Mouse (Mus musculus): ENCODE results near the gene Parp11.

The Parp11 gene

GRCm38 (mm10) chr6:127439063-127439462, 7.6 kb upstream of the Parp11 start:
- no peaks in the 10 kb centered on the region for H3K27me3 ChIP-seq (ENCODE audit: control insufficient read depth, insufficient read depth, low read length, poor library complexity, severe bottlenecking)
- DNase-seq (ENCODE audit: low read depth, low spot score), result no peak
- H3K36me3 ChIP-seq (ENCODE audit: control insufficient read depth, insufficient read depth, low read length, poor library complexity, severe bottlenecking), result 0 out of 2 replicates have a peak, but pooled peaks cover 1% of the 10 kb centered on the region

GRCm38 (mm10) chr6:127439540-127440195, 7.0 kb upstream of the Parp11 start:
- H3K27me3 ChIP-seq (ENCODE audit: control insufficient read depth, insufficient read depth, low read length, poor library complexity, severe bottlenecking), result no peaks in the 10 kb centered on the region
- DNase-seq (ENCODE audit: low read depth, low spot score), result no peak
- 0 out of 2 replicates have a peak, but pooled peaks cover 1% of the 10 kb centered on the region for H3K36me3 ChIP-seq (ENCODE audit: control insufficient read depth, insufficient read depth, low read length, poor library complexity, severe bottlenecking)

GRCm38 (mm10) chr6:127440416-127441104, 6.1 kb upstream of the Parp11 start:
- 0 out of 2 replicates have a peak, but pooled peaks cover 1% of the 10 kb centered on the region for H3K36me3 ChIP-seq (ENCODE audit: control insufficient read depth, insufficient read depth, low read length, poor library complexity, severe bottlenecking)

GRCm38 (mm10) chr6:127442584-127442983, 4.1 kb upstream of the Parp11 start:
- DNase-seq (ENCODE audit: low read depth, low spot score), result no peak
- Histone ChIP-seq H3K27me3 (ENCODE audit: control insufficient read depth, insufficient read depth, low read length, poor library complexity, severe bottlenecking) (no peaks in the 10 kb centered on the region), H3K36me3 (ENCODE audit: control insufficient read depth, insufficient read depth, low read length, poor library complexity, severe bottlenecking) (0 out of 2 replicates have a peak, but pooled peaks cover 1% of the 10 kb centered on the region)

More at GRCm38 (mm10) chr6:127440416-127441104, 6.1 kb upstream of the Parp11 start:
- no peak for DNase-seq (ENCODE audit: low read depth, low spot score)
- H3K27me3 ChIP-seq (ENCODE audit: control insufficient read depth, insufficient read depth, low read length, poor library complexity, severe bottlenecking), result no peaks in the 10 kb centered on the region

- Histone ChIP-seq H3K27me3 (ENCODE audit: control insufficient read depth, insufficient read depth, low read length, poor library complexity, severe bottlenecking) (no peaks in the 10 kb centered on the region), H3K36me3 (ENCODE audit: control insufficient read depth, insufficient read depth, low read length, poor library complexity, severe bottlenecking) (0 out of 2 replicates have a peak, but pooled peaks cover 1% of the 10 kb centered on the region)
- DNase-seq (ENCODE audit: low read depth, low spot score), result no peak
These were observed 2.7 kb upstream of the Parp11 start for GRCm38 (mm10) chr6:127443910-127444309.

- DNase-seq (ENCODE audit: low read depth, low spot score), result no peak
- Histone ChIP-seq H3K27me3 (ENCODE audit: control insufficient read depth, insufficient read depth, low read length, poor library complexity, severe bottlenecking) (no peaks in the 10 kb centered on the region), H3K36me3 (ENCODE audit: control insufficient read depth, insufficient read depth, low read length, poor library complexity, severe bottlenecking) (0 out of 2 replicates have a peak, but pooled peaks cover 1% of the 10 kb centered on the region)
These were observed 2.2 kb upstream of the Parp11 start for GRCm38 (mm10) chr6:127444466-127444865.

- Histone ChIP-seq H3K36me3 (ENCODE audit: control insufficient read depth, insufficient read depth, low read length, poor library complexity, severe bottlenecking) (0 out of 2 replicates have a peak, but pooled peaks cover 1% of the 10 kb centered on the region), H3K27me3 (ENCODE audit: control insufficient read depth, insufficient read depth, low read length, poor library complexity, severe bottlenecking) (no peaks in the 10 kb centered on the region)
- DNase-seq (ENCODE audit: low read depth, low spot score), result peak; percentile 82
These were observed 1.2 kb downstream of the Parp11 start for GRCm38 (mm10) chr6:127447686-127448460.

GRCm38 (mm10) chr6:127448869-127449268, 2.2 kb downstream of the Parp11 start:
- H3K36me3 ChIP-seq (ENCODE audit: control insufficient read depth, insufficient read depth, low read length, poor library complexity, severe bottlenecking), result no peaks in the 10 kb centered on the region
- H3K27me3 ChIP-seq (ENCODE audit: control insufficient read depth, insufficient read depth, low read length, poor library complexity, severe bottlenecking), result no peaks in the 10 kb centered on the region

GRCm38 (mm10) chr6:127449531-127450422, 3.1 kb downstream of the Parp11 start:
- no peak for DNase-seq (ENCODE audit: low read depth, low spot score)
- Histone ChIP-seq H3K36me3 (ENCODE audit: control insufficient read depth, insufficient read depth, low read length, poor library complexity, severe bottlenecking) (no peaks in the 10 kb centered on the region), H3K27me3 (ENCODE audit: control insufficient read depth, insufficient read depth, low read length, poor library complexity, severe bottlenecking) (no peaks in the 10 kb centered on the region)

More at GRCm38 (mm10) chr6:127448869-127449268, 2.2 kb downstream of the Parp11 start:
- no peak for DNase-seq (ENCODE audit: low read depth, low spot score)

- DNase-seq (ENCODE audit: low read depth, low spot score), result peak; percentile 95
- no peaks in the 10 kb centered on the region for H3K36me3 ChIP-seq (ENCODE audit: control insufficient read depth, insufficient read depth, low read length, poor library complexity, severe bottlenecking)
- no peaks in the 10 kb centered on the region for H3K27me3 ChIP-seq (ENCODE audit: control insufficient read depth, insufficient read depth, low read length, poor library complexity, severe bottlenecking)
These were observed 7.0 kb downstream of the Parp11 start for GRCm38 (mm10) chr6:127453407-127454343.

- Histone ChIP-seq H3K36me3 (ENCODE audit: control insufficient read depth, insufficient read depth, low read length, poor library complexity, severe bottlenecking) (no peaks in the 10 kb centered on the region), H3K27me3 (ENCODE audit: control insufficient read depth, insufficient read depth, low read length, poor library complexity, severe bottlenecking) (no peaks in the 10 kb centered on the region)
- DNase-seq (ENCODE audit: low read depth, low spot score), result no peak
These were observed 7.7 kb downstream of the Parp11 start for GRCm38 (mm10) chr6:127454344-127454707.

- Histone ChIP-seq H3K27me3 (ENCODE audit: control insufficient read depth, insufficient read depth, low read length, poor library complexity, severe bottlenecking) (no peaks in the 10 kb centered on the region), H3K36me3 (ENCODE audit: control insufficient read depth, insufficient read depth, low read length, poor library complexity, severe bottlenecking) (no peaks in the 10 kb centered on the region)
- no peak for DNase-seq (ENCODE audit: low read depth, low spot score)
These were observed 8.2 kb downstream of the Parp11 start for GRCm38 (mm10) chr6:127454809-127455208.

- no peak for DNase-seq (ENCODE audit: low read depth, low spot score)
- H3K27me3 ChIP-seq (ENCODE audit: control insufficient read depth, insufficient read depth, low read length, poor library complexity, severe bottlenecking), result no peaks in the 10 kb centered on the region
- no peaks in the 10 kb centered on the region for H3K36me3 ChIP-seq (ENCODE audit: control insufficient read depth, insufficient read depth, low read length, poor library complexity, severe bottlenecking)
These were observed 8.8 kb downstream of the Parp11 start for GRCm38 (mm10) chr6:127455440-127455839.

Measured in splenic B cell, adult 2 months (primary cell).